Comparison of ENCODE assay signal across 10 mouse cellular contexts in genomic region chr2:120630246-120630645, GRCm38 (mm10). TPM values are rescaled to one million over a fixed set of nuclear protein-coding genes. Genes with fewer than 3 reads are reported as not detected.
A peak's percentile ranks its signal among the peaks of the same experiment; 100 is the strongest.
DNase-seq lines count a peak whose midpoint lies in the region; TF ChIP-seq lines count a peak whose summit lies in the region.
"Had no signal": no experiment of that assay in that cellular context is flagged by ENCODE, and none has a peak within 500 bp of the region (broad histone marks: within the 10 kb centered on the region; RNA-seq: fewer than 3 reads in every experiment).

No protein-coding gene starts in this region.

- 96% methylated on average over 2 of the region's 2 CpGs for WGBS in macrophage (ENCODE audit: missing documents)

- no peak for TF ChIP-seq CTCF in layer of hippocampus, adult 2 months (conservative IDR thresholded peaks at IDR 0.05)

- no peak for DNase-seq in layer of hippocampus, adult 2 months (ENCODE audit: low spot score in 2 of 2)
- DNase-seq in layer of hippocampus, postnatal 36 days: no peak
- DNase-seq in gastrocnemius, postnatal 10 days: peak; percentile 33
- no peak for DNase-seq in spleen, postnatal 14 days (ENCODE audit: low spot score in 2 of 2)
- DNase-seq in layer of hippocampus, adult 11-12 months (ENCODE audit: low spot score): no peak
- DNase-seq: adrenal gland, postnatal 10 days; cerebellum, postnatal 14 days; left cerebral cortex, postnatal 4 days had no signal

- H3K36me3 ChIP-seq in macrophage (ENCODE audit: inconsistent target): peaks cover 24% of the 10 kb centered on the region; the same call in 1 of the 2 replicates

- peaks cover 7% of the 10 kb centered on the region; the same call in 1 of the 2 replicates for H3K4me1 ChIP-seq in brown adipose tissue, adult 24 weeks (ENCODE audit: control insufficient read depth, insufficient read depth, insufficient read length, low read length)

- peak overlapping the region; percentile 81 for H3K27ac ChIP-seq in layer of hippocampus, adult 2 months
- H3K27ac ChIP-seq in brown adipose tissue, adult 24 weeks (replicated peaks; ENCODE audit: low read depth, low read length): peak overlapping the region; percentile 33; the same call in 1 of the 2 replicates
- H3K27ac ChIP-seq in macrophage: peak overlapping the region; percentile 87

- peak overlapping the region; percentile 8 for H3K4me3 ChIP-seq in layer of hippocampus, adult 2 months
- peak overlapping the region; percentile 74 for H3K4me3 ChIP-seq in brown adipose tissue, adult 24 weeks (ENCODE audit: insufficient read depth, low read depth, low read length)
- H3K4me3 ChIP-seq in macrophage (ENCODE audit: inconsistent target): peak overlapping the region; percentile 92

- H3K79me2 ChIP-seq in macrophage (ENCODE audit: inconsistent target): peaks cover 57% of the 10 kb centered on the region

RNA-seq across cellular contexts. Expression of gene Stard9, which starts 1.3 kb away (rescaled TPM):
- total RNA-seq in layer of hippocampus, adult 2 months (2021): 1 to 10 TPM; 8.1 to 9.9 TPM
- total RNA-seq in layer of hippocampus, postnatal 36 days (2021): 1 to 10 TPM; 8.4 to 9.0 TPM
- 2.3 and 3.9 TPM in 2 replicates for polyA plus RNA-seq in brown adipose tissue, adult 24 weeks (2012; ENCODE audit: insufficient read depth, insufficient read length, missing spikeins)
- total RNA-seq in gastrocnemius, postnatal 10 days (2021): 10 to 100 TPM; 12.5 to 21.5 TPM
- total RNA-seq in macrophage (2018; cell fraction: chromatin; rRNA removed): 100 to 1,000 TPM in 25 of 26 experiments, 10 to 100 TPM in 1; 77.3 to 761 (median 378) TPM
- total RNA-seq in macrophage (2018; cell fraction: cytosol; rRNA removed): 10 to 100 TPM; 10.8 to 42.1 (median 25.8) TPM
- total RNA-seq in macrophage (2018; cell fraction: nucleus; rRNA removed): 100 to 1,000 TPM in 19 of 26 experiments, 10 to 100 TPM in 7; 42.1 to 343 (median 147) TPM
- polyA plus RNA-seq in macrophage (2018): 17.3 to 40.6 TPM (median 20.2 TPM) in 3 replicates

RNA-seq across cellular contexts. Expression of gene Lrrc57, which starts 20.9 kb away (rescaled TPM):
- total RNA-seq in layer of hippocampus, adult 2 months (2021): 10 to 100 TPM; 34.7 to 43.4 TPM
- 10 to 100 TPM; 32.3 to 34.4 TPM for total RNA-seq in layer of hippocampus, postnatal 36 days (2021)
- polyA plus RNA-seq in brown adipose tissue, adult 24 weeks (2012; ENCODE audit: insufficient read depth, insufficient read length, missing spikeins): 13.8 and 22.7 TPM in 2 replicates
- 10 to 100 TPM; 11.5 to 12.0 TPM for total RNA-seq in gastrocnemius, postnatal 10 days (2021)
- total RNA-seq in macrophage (2018; cell fraction: chromatin; rRNA removed): 10 to 100 TPM in 9 of 26 experiments, 1 to 10 TPM in 17; 1.5 to 22.7 (median 7.8) TPM
- 10 to 100 TPM; 12.3 to 32.7 (median 20.2) TPM for total RNA-seq in macrophage (2018; cell fraction: cytosol; rRNA removed)
- 10 to 100 TPM in 16 of 26 experiments, 1 to 10 TPM in 10; 2.9 to 27.3 (median 12.2) TPM for total RNA-seq in macrophage (2018; cell fraction: nucleus; rRNA removed)
- 24.7 to 30.5 TPM (median 28.5 TPM) in 3 replicates for polyA plus RNA-seq in macrophage (2018)

RNA-seq across cellular contexts. Expression of gene Haus2, which starts 21.1 kb away (rescaled TPM):
- 10 to 100 TPM; 14.9 to 15.7 TPM for total RNA-seq in layer of hippocampus, adult 2 months (2021)
- total RNA-seq in layer of hippocampus, postnatal 36 days (2021): 10 to 100 TPM; 13.2 to 14.0 TPM
- 10.9 and 12.2 TPM in 2 replicates for polyA plus RNA-seq in brown adipose tissue, adult 24 weeks (2012; ENCODE audit: insufficient read depth, insufficient read length, missing spikeins)
- 1 to 10 TPM; 8.2 TPM for total RNA-seq in gastrocnemius, postnatal 10 days (2021)
- 1 to 10 TPM; 1.6 to 7.8 (median 3.9) TPM for total RNA-seq in macrophage (2018; cell fraction: chromatin; rRNA removed)
- 10 to 100 TPM in 13 of 26 experiments, 1 to 10 TPM in 13; 5.8 to 14.2 (median 10.2) TPM for total RNA-seq in macrophage (2018; cell fraction: cytosol; rRNA removed)
- total RNA-seq in macrophage (2018; cell fraction: nucleus; rRNA removed): 10 to 100 TPM in 1 of 26 experiments, 1 to 10 TPM in 25; 2.5 to 12.6 (median 4.3) TPM
- 9.1 to 15.6 TPM (median 9.1 TPM) in 3 replicates for polyA plus RNA-seq in macrophage (2018)

Comparison
In these comparisons a context has a peak if more than half of its experiments do, and no peak if none do; other contexts are left out.
1. H3K27ac ChIP-seq: peak in every context shown above with its lines; median percentile 87 in macrophage; 81 in layer of hippocampus, adult 2 months; 33 in brown adipose tissue, adult 24 weeks.
2. H3K4me3 ChIP-seq: peak in every context shown above with its lines; median percentile 92 in macrophage; 74 in brown adipose tissue, adult 24 weeks; 8 in layer of hippocampus, adult 2 months.